Mouse (Mus musculus): ENCODE data around the gene Arhgef10l.

The Arhgef10l gene

DNA sequence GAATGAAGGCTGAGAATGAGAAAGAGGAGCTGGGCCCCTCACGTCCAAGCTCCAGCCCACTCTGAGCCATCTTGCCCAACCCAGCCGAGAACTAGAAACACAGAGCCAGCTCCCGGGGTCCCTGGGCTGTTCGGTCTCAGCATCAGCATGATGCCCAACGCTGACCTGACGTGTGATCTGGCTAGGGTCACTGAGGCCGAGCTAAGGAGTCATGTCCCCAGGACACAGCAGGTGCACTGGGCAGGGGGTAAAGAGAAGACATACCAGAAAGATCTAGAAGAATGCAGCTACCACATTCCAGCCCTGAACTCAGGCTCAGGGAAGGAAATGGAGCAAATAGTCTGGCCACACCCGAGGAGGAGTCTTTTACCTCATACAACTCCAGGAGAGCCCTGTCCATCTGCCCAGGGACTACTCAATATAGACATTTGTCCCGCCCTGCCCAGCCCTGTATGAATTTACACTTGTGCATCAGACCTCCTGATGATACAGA, 57.5 kb downstream of the Arhgef10l start:
- no peak for DNase-seq (ENCODE audit: low spot score in 2 of 2)

DNA sequence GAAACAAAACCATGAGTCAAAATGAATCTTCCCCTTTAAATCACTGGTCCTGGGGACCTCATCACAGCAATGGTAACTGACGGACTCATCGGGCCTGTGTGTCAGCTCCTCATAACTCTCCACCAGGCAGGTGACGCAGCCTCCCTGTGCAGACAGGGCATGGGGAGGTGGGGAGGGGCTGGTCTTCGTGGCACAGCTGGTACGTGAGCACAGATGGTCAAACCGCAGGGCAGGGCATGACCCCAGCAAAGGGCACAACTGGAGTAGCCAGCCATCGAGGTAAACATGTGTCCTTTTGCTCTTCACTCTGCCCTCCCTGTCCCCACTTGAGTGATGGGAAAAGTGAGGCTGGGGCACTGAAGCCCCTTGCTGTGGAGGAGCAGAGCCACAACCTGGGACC, 59.0 kb downstream of the Arhgef10l start:
- no peak for DNase-seq (ENCODE audit: low spot score in 2 of 2)

DNA sequence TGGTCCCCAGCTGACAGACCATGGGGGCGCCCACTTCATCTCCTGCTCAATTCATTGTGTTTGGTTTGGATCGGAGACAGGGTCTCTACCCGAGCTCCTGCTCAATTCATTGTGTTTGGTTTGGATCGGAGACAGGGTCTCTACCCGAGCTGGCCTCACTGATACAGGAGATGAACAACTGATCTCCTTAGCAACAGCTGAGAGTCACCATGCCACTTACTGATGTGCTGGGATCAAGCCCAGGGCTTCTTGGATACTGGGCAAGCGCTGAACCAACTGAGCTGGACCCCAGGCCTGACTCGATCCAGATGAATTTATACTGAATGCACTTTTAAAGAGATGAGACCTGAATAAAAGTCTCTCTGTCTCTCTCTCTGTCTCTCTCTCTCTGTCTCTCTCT, 59.6 kb downstream of the Arhgef10l start:
- no peak for DNase-seq (ENCODE audit: low spot score in 2 of 2)

GRCm38 (mm10) chr4:140605790-140606189, 60.0 kb downstream of the Arhgef10l start:
- DNase-seq (ENCODE audit: low spot score in 2 of 2) = no peak

DNA sequence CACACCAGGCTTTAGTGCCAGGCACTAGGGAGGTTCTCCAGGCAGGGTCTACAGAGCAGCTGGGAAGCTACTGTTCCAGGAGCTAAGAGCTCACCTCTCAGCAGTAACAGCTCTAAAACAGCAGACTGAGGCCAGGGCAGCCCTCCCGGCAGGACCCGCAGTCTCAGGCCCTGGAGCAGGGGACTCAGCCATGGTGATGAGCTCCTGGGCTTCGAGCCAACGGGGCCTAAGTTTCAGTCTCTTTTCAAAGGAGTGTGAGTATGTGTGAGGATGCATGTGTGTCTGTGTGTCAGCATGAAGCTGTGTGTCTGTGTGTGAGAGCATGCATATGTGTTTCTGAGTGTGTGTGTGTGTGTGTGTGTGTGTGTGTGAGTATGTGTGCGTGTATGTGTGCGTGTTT, 60.6 kb downstream of the Arhgef10l start:
- DNase-seq (ENCODE audit: low spot score in 2 of 2) = no peak

DNA sequence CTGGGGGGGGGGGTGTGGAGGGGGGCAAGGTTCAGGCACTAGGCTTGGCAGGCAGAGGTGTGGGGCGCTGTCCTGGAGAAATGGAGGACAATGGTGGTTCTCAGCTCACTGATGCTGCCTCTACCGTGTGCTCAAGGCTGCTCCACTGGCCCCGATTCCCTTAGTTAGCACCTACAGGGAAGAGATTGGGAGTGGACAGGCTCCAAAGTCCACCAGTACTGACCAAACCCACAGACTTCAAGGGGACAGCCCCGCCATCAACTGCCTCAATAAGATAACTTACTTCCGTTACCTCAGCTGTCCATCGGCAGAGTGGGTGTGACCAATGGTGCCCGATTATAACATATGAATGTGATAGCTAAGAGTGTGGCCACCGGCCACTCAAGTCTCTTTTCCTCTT, 61.3 kb downstream of the Arhgef10l start:
- DNase-seq (ENCODE audit: low spot score in 2 of 2) = no peak

DNA sequence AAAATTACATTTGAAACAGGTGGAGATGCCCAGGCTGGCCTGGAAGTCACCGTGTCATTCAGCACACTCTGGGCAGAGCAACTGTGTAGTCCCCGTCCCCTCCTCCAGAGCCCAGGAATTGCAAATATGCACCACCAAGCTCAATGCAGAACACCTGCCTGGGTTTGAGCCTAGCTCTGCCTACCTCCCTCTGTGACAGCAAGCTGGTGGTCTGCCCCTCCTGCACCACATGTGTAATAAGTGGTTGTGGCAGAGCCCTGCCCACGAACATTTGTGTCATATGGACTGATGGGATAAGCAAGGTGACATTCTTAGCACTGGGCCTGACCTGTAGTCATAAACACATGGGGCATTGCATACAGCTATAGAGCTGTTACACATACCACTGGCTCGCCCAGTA, 63.8 kb downstream of the Arhgef10l start:
- no peak for DNase-seq (ENCODE audit: low spot score in 2 of 2)

DNA sequence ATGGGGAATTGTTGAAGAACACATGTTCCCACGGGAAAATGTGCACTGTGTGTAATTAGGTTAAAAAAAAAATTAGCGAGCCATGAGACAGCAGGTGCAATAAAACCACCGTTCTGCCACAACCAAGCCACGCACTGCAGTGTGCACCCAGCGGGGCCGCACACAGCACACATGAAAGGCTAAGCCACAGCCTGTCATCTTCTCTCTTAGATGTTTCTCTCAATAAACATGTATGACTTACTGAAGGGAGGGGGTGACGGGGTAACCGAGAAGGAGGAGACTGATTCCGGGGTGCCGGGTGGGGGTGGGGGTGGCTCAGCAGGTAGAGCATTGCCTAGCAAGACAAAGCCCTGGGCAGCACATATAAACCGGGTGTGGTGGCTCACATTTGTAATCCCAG, 64.7 kb downstream of the Arhgef10l start:
- DNase-seq (ENCODE audit: low spot score in 2 of 2) = no peak

DNA sequence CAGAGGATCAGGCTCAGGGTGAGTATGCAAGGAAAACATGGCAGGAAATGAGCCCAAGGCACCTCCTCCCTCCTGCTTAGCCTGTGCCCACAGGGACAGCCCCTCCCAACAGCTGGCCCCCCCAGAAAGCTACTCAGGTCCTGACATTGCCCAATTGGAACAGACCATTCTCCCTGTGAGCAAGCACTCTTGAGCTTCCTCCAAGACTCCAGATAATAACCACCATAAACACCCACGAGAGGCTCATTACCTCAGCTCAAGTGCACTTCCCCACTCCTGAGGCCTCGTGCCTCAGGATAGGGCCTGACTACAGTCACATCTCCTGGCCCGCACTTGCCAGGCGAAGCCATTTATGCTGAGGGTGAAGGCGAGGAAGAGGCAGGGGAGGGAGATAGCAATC, 67.0 kb downstream of the Arhgef10l start:
- no peak for DNase-seq (ENCODE audit: low spot score in 2 of 2)

DNA sequence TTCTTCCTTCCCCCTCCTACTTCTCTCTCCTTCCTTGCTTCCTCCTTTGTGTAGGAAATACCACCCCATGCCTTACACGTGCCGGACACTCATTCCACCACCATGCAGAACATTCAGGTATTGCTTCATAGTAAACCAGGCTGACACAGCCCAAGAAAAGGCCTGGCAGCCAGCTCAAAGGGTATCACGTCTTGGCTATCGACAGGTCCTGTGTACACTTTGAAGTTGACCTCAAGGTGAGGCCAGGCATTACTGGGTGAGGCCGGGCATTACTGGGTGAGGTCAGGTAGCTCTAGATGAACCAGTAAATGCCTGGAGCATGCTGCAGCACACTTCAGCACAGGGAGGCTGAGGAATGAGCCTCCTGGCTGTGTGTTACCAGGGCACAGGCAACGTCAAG, 67.9 kb downstream of the Arhgef10l start:
- DNase-seq (ENCODE audit: low spot score in 2 of 2) = no peak

DNA sequence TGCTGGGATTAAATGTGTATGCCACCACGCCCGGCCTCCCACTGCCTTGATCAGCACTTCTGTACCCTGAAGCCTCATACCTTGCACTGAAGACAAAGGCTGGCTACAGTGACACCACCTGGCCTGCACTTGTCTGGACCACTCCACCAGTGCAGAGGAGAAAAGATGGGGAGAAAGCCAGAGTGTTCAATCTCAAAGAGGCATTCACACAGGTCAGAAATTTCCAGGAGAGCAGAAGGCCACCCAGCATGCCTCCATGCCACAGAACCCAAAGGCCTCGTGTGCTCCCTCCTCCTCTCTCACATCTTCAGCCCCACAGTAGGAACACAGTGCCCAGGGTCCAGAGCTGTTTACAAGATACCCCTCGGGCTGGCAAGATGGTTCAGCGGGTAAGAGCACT, 68.4 kb downstream of the Arhgef10l start:
- no peak for DNase-seq (ENCODE audit: low spot score in 2 of 2)

GRCm38 (mm10) chr4:140593771-140594505, 71.9 kb downstream of the Arhgef10l start:
- DNase-seq (ENCODE audit: low spot score in 2 of 2) = no peak

DNA sequence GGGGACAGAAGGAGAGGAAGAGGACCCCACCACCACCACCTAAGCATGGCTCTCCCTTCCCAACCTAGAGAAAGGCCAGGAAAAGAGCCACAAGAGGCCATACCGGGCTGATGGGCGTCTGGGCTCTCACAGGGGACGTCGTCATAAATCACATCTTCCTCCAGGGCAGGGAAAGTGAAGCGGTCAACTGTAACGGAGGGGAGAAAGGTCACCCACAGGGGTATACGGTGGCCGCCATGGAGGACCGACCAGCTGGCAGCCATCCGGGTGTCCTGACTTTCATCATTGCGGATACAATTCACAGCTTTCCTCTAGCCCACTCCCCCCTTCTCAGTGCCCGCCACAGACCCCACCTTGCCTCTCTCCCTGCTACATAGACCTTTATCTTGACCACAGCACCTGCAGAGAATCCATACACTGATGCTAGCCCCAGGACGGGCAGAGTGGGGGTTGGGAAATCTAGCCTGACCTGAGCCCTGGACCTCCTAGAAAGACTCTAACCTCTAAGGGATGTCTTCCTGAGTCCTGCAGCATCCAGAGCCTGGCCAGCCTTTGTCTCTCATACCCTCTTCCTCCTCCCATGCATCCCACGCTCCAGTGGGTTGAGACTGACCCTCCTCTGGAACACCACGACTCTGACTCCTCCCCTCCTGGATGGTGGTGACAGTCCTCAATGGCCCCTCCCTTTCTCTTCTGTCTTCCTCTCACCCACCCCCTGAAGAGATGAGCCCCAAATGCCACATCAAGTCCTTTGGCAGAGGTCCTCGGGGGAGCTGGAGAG, 72.6 kb downstream of the Arhgef10l start:
- DNase-seq (ENCODE audit: low spot score in 2 of 2) = no peak

DNA sequence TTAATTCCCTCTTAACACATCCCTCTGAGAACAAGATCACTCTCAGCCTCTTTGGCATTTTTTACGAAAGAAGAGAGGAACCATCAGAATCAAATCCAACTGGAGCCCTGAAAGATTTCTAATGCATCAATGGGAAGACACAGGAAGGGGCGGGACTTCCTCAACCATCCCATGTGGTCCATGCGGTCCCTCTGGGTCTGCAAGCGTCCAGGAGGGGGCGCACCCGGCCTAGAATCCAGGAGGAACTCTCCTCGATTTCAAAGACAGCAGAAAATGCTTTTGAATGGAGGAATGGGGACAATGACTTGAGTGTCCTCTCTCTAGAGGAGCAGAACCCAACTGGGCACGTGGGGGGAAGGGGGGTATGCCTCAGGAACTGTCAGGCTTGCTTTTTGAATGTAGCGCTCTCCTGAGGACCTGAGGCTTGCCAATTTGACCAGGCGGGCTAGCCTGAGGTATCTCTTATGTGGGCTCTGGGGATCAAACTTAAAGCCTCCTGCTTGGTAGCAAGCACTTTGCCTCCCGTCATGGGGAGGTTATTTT, 73.5 kb downstream of the Arhgef10l start:
- DNase-seq (ENCODE audit: low spot score in 2 of 2) = peak; percentile 34 to 63

DNA sequence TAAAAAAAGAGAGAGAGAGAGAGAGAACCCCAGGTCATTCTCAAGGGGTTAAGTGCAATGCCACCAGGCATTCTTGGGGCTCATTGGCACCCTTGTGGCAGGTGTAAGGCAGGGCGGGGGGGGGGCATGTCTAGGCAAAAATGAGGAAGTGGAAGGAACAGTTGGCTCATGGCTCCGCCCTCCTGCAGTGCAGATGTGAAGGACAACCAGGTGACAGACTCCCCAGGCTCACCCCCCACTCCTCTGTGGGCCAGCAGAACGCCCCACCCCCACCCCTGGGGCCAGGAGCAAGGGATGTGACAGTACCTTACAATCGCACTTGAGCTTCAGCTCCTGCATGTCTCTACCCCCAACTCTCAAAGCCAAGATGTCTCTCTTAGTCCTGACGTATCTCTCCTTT, 79.3 kb downstream of the Arhgef10l start:
- peak; percentile 80 to 81 for DNase-seq (ENCODE audit: low spot score in 2 of 2)

DNA sequence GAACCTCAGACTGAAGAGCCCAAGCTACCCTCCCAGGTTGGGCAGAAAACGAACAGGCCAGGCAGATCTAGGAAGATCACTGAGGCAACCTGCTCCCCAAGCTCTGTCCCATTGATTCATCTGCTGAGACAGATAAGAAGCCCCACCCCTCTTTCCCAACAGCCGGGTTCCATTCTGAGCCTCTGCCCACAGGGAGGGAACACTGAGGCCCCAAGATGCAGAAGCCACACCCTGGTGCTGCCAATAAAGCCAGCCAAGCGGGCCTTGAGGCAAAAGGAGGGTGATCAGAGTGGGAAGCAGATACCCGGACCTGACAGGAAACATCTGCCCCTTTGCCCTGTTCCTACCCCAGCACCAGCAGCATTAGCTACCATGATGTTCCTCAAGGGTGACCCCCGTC, 81.6 kb downstream of the Arhgef10l start:
- DNase-seq (ENCODE audit: low spot score in 2 of 2) = peak in 1 of 2 experiments; percentile 12

DNA sequence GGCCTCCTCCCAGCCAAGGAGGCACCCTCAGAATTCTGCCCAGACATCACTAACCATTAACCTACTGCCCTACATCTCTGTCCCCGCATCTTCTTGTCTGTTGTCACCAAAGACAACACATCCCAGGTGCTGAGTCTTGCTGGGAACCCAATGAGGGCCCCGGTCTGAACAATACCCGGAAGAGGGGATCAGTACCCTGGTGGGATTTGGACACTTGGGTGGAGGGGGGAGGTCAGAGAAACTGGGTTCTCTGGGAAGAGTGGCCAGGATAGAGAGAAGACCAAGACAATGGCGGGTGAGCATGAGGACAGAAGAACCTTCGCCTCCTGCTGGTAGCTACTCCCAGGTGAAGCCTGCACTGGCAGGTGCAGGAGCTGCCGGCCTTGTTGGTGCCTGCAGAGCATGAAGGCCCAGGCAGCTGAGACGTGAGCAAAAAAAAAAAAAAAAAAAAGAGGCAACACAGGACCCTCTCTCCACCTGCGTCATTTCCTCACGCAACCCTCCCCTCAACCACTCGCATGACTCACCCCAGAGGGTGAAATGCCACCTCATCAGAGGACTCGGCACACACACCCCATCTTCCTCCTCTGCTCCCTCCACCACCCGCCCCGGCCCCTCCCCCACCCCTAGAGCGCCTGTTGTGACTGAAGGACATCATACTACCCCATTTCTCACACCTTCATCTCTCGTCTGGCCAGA, 83.3 kb downstream of the Arhgef10l start:
- peak in 1 of 2 experiments; percentile 14 for DNase-seq (ENCODE audit: low spot score in 2 of 2)

DNA sequence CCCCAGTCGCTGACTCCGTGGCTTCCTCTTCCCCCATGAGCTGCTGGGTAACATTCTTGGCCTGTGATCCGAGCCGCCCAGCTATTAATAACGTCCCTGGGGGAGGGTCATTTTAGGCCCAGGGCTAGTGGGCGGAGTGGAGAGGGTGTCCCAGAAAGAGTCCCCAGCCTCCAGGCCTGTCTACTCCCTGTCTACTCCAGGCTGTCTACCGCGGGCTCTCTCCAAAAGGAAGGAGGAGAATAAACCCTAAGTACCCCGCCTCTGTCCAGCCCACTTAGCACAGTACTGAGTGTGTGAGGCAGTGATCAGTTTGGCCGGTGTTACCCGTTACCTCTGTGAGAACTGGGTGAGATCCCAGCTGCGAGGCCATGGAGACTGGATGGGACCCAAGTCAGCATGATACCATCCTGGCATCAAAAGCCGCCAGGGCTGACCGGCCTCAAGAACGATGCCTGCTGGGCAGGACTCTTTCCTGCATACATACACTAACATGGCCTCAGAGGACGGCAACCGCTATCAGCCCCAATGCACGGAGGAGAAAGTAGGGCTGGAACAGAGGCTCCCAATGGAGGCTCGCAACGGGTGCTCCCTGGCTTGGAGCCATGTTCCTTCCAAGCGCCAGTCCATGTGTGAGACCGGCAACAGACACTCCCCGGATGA, 84.0 kb downstream of the Arhgef10l start:
- peak in 1 of 2 experiments; percentile 16 for DNase-seq (ENCODE audit: low spot score in 2 of 2)

DNA sequence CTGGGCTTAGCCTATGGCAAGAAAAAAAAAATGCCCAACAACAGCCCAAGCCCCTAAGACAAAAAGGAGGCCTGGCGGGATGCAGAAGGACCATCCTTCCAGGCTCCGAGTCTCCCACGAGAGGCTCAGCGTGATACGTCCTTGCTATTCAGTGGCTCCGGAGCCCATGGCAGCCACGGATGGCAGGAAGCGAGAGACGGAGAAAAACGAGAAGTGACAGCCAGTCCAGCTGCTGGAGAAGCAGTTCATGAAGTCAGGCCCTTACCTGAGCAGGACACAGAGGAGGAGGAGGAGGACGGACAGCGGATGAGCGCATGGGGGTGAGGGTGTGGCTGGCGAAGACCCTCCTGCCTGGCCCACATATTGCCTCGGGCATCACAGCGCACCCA, 84.5 kb downstream of the Arhgef10l start:
- no peak for DNase-seq (ENCODE audit: low spot score in 2 of 2)

DNA sequence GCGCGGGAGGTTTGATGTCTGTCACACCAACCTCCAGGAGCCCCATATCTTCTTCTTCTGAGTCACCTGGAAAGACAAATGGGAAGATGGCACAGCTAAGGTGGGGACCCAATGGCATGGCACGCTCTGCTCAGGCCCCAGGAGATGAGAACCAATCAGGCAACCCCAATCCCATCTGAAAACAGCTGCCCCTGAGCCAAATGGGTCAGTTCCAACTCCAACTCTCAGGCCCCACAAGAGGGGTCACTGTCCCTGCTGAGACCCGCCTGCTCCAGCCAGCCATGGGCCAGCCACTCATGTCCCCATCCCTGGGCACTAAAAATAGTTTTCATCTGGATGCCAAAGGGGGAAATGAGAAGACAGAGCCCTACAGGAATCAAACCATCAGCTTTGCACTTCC, 84.9 kb downstream of the Arhgef10l start:
- no peak for DNase-seq (ENCODE audit: low spot score in 2 of 2)

DNA sequence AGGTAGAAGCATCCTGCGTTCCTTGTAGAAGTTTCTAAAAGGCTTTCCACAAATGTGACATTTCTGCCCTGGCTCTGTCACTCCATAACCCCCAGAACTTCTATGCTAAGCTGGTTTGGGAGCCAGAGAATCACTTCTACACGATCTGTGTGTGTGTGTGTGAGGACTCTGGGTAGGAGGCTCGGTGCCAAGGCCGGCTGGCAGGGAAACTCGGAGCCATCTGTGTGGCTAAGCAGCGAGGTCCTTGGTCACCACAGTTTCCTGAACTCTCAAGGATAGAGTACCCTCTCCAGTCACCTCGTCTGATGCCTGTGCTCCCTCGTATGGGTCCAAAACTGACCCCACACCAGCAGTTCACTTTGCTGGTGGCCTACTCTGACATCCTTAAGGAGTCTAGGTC, 86.2 kb downstream of the Arhgef10l start:
- DNase-seq (ENCODE audit: low spot score in 2 of 2) = no peak

DNA sequence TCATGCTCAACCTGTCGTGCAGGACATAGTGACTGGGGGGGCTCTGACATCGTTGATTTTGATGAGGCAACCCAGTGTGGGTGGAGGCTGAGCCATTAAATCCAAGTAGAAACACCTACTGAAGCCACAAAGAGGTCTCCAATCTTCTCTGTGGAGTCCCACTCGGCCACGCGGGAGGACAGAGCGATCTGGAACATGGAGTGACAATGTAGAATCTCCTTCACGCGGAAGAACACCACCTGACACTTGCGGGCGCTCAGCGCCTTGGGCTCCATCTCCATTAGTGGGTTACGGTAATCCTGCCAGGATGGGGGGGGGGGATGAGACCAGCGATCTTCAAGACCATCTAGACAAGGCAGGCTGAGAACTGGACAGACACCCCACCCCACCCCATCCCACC, 86.7 kb downstream of the Arhgef10l start:
- no peak for DNase-seq (ENCODE audit: low spot score in 2 of 2)
